Mouse (Mus musculus): ENCODE measurements around the gene Bex2. TPM values are rescaled to one million over a fixed set of nuclear protein-coding genes. Genes with fewer than 3 reads are reported as not detected.
"Not testable (repeated sequence)": the region's sequence is repeated elsewhere in the genome, so short reads cannot be mapped to it uniquely, and the experiment has no call there.

Gene Bex2
- total RNA-seq, 2 experiments from 2014 or later = 346 to 347 TPM

GRCm38 (mm10) chrX:136051219-136051618 is 16.8 kb downstream of the Bex2 start:
- Histone ChIP-seq H3K4me3 (no peak overlapping the region), H3K27ac (no peak overlapping the region)
- intact Hi-C loops (cut with DNase I) = no loop called here
- no peak for DNase-seq (ENCODE audit: extremely low spot score in 1 of 2, low spot score in 2 of 2)
- no peak for TF ChIP-seq CTCF (IDR thresholded peaks at IDR 0.05)

GRCm38 (mm10) chrX:136047528-136047927 is 20.5 kb downstream of the Bex2 start:
- peak; percentile 55 to 57 for DNase-seq (ENCODE audit: extremely low spot score in 1 of 2, low spot score in 2 of 2)
- TF ChIP-seq CTCF (IDR thresholded peaks at IDR 0.05) = peak; percentile 76
- Histone ChIP-seq H3K27ac (no peak overlapping the region), H3K4me3 (no peak overlapping the region)
- intact Hi-C loops (cut with DNase I) = loop anchor here (1.0 to 5.0 kb wide), 2 partner anchors 61 to 270 kb away; no protein-coding TSS in a partner anchor

DNA sequence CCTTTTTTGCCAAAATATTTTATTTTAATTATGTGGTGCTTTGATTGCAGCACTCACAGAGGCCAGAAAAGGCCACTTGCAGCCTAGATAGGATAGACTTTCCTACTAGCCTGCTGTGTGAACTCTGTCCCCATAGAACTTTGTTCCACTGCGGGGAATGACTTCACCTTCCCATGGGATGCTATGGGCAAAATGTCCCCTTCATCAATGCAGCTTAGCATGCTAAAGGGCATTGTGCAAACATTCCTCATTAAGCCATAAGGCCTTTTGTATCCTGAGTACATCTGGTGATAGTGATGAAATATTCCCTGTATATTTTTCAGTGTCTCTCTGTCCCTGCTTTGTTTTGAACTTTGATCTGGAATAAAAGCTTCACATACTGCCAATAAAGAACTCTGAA is 24.3 kb downstream of the Bex2 start:
- intact Hi-C loops (cut with DNase I) = no loop called here
- DNase-seq (ENCODE audit: extremely low spot score in 1 of 2, low spot score in 2 of 2) = no peak
- Histone ChIP-seq H3K4me3 (no peak overlapping the region), H3K27ac (no peak overlapping the region)
- no peak for TF ChIP-seq CTCF (IDR thresholded peaks at IDR 0.05)

DNA sequence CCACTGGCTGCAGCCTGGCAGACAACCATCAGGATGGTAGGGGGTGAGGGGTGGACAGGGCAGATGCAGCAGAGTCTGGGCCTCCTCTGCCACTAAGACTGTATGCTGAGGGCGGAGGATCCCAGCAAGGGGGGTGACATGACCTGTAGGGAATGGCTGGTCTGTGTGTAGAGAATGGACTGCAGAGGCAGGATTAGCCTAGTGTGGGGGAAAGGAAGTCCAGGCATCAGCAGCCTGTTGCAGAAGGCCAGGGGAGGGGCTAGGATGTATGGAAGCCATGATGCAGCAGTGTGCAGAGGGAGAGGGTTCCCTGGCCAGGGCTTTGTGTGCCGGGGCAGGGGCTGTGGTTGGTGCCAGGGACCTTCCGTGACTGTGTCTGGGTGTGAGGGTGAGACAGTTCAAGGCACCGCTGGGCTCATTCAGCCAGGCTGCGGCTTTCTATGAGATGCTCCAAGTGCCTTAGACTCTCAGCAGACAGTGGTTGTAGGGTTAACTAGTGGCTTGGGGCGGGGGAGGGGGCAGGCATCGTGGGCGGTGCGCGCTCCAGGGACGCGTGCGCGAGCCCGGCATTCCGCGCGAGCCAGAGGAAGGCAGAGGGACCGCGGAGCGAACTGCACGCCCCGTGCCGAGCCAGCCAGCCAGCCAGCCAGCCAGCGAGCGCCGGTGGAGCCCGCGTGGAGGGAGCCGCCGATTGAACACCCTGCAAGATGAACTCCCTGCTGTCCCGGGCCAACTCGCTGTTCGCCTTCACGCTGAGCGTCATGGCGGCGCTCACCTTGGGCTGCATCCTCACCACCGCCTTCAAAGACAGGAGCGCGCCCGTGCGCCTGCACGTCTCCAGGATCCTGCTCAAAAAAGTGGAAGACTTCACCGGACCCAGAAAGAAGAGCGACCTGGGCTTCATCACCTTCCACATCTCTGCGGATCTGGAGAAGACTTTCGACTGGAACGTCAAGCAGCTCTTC is 35.0 kb downstream of the Bex2 start, which contains the start of gene Arxes1:
TSS of gene Arxes1 (plus strand) at position 569 of the 965 bp plus-strand sequence.
- intact Hi-C loops (cut with DNase I) = loop anchor here (5.0 kb wide), 1 partner anchor 36 kb away; no protein-coding TSS in a partner anchor
- peak; percentile 13 to 24 for DNase-seq (ENCODE audit: extremely low spot score in 1 of 2, low spot score in 2 of 2)

DNA sequence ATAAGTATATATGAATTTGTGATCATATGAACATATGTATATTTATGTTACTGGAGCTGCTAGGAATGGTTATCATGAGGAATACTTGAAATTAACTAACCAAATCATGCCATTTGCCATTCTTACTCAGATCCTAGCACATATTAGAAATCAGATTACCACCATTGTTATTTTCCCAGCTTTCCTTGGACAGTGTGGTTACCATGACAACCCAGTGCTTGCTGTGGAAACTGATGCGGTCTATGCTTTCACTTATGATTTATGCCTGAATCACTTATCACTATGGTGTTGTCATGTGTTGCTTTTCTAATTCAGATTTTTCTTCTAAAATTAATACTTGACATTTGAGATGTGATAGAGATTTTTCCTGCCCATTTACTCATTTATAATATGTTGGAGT is 37.7 kb downstream of the Bex2 start:
- Histone ChIP-seq H3K4me3 (no peak overlapping the region), H3K27ac (no peak overlapping the region)
- DNase-seq (ENCODE audit: extremely low spot score in 1 of 2, low spot score in 2 of 2) = no peak
- TF ChIP-seq CTCF (IDR thresholded peaks at IDR 0.05) = no peak
- intact Hi-C loops (cut with DNase I) = loop anchor here (5.0 kb wide), 1 partner anchor 33 kb away; no protein-coding TSS in a partner anchor

More for the DNA sequence above, 35.0 kb downstream of the Bex2 start, which contains the start of gene Arxes1:
- not testable (repeated sequence) for H3K27ac ChIP-seq
- H3K4me3 ChIP-seq = peak within 1 kb of the TSS; percentile 31

Other genes with a start within 250 kb of the Bex2 start
- 100 to 1,000 TPM; 176 to 226 TPM for gene Gprasp2, start 229.2 kb downstream of the Bex2 start, total RNA-seq (2021)
- 10 to 100 TPM; 59.2 to 73.2 TPM for gene Arxes2, start 74.4 kb downstream of the Bex2 start, total RNA-seq (2021)
- gene Arxes1, start 34.9 kb downstream of the Bex2 start, total RNA-seq (2021) = 10 to 100 TPM; 29.3 to 31.6 TPM
- gene Nxf3, start 17.0 kb upstream of the Bex2 start, total RNA-seq (2021) = not detected
- gene Bex4, start 70.8 kb upstream of the Bex2 start, total RNA-seq (2021) = 10 to 100 TPM; 16.8 to 17.3 TPM
- 10 to 100 TPM; 30.8 to 39.2 TPM for gene Tceal8, start 104.1 kb upstream of the Bex2 start, total RNA-seq (2021)
- 100 to 1,000 TPM in 1 of 2 experiments, 10 to 100 TPM in 1; 99.1 to 155 TPM for gene Tceal5, start 135.6 kb upstream of the Bex2 start, total RNA-seq (2021)
- gene Tceal7, start 146.5 kb upstream of the Bex2 start, total RNA-seq (2021) = 1 to 10 TPM; 2.2 to 2.9 TPM
- 10 to 100 TPM; 86.5 to 89.7 TPM for gene Bex1, start 147.3 kb upstream of the Bex2 start, total RNA-seq (2021)
- 100 to 1,000 TPM; 124 to 129 TPM for gene Tceal9, start 176.8 kb upstream of the Bex2 start, total RNA-seq (2021)
- gene Bex3, start 202.0 kb upstream of the Bex2 start, total RNA-seq (2021) = 100 to 1,000 TPM; 276 to 281 TPM